Mouse (Mus musculus) heart, embryonic 14.5 days (tissue): Measurements from ENCODE around the gene Dhx34. TPM values are rescaled to one million over a fixed set of nuclear protein-coding genes. Genes with fewer than 3 reads are reported as not detected.
A peak's percentile ranks its signal among the peaks of the same experiment; 100 is the strongest.

Source experiments
- ATAC-seq: fragments of 200-750 bp; cut with Nextera tagmentation; 2 replicates; pipeline ENCODE4 v1.8.0; 2017; ENCODE audit warnings: low read depth, moderate TSS enrichment; ENCODE audit not compliant: insufficient number of reproducible peaks, insufficient read depth, low FRiP score
- H3K27ac ChIP-seq, 2 experiments: fragments of 200-500 bp in 1 of 2; fragments of 300-500 bp in 1 of 2; sonication (generic) in 1 of 2; replicated peaks in 1 of 2; 2 replicates each; pipeline ENCODE4 v1.5.1; 2012 to 2014; ENCODE audit warnings: low read depth in 2 of 2, low read length in 2 of 2, control low read depth in 1 of 2, mild to moderate bottlenecking in 1 of 2, mixed read lengths in 1 of 2; ENCODE audit not compliant: control insufficient read depth in 1 of 2, insufficient read depth in 1 of 2
- H3K27me3 ChIP-seq: fragments of 300-500 bp; sonication (generic); 2 replicates; pipeline ENCODE4 v1.6.1; 2014; ENCODE audit warnings: mild to moderate bottlenecking, low read length, control low read depth; ENCODE audit not compliant: control insufficient read depth, insufficient read depth
- H3K36me3 ChIP-seq: fragments of 300-500 bp; sonication (generic); 2 replicates; pipeline ENCODE4 v1.6.1; 2014; ENCODE audit warnings: mild to moderate bottlenecking, control low read depth, low read length, mixed read lengths; ENCODE audit not compliant: control insufficient read depth, insufficient read depth
- H3K4me1 ChIP-seq, 2 experiments: fragments of 200-500 bp in 1 of 2; fragments of 300-500 bp in 1 of 2; sonication (generic) in 1 of 2; 2 replicates each; pipeline ENCODE4 v1.6.1; 2012 to 2014; ENCODE audit warnings: low read length in 2 of 2, control low read depth in 1 of 2, mixed read lengths in 1 of 2; ENCODE audit not compliant: control insufficient read depth in 2 of 2, insufficient read depth in 2 of 2
- H3K4me2 ChIP-seq: fragments of 300-500 bp; sonication (generic); 2 replicates; pipeline ENCODE4 v1.6.1; 2014; ENCODE audit warnings: mild to moderate bottlenecking, low read length
- H3K4me3 ChIP-seq, 2 experiments: fragments of 200-500 bp in 1 of 2; fragments of 300-500 bp in 1 of 2; sonication (generic) in 1 of 2; 2 replicates each; pipeline ENCODE4 v1.5.1; 2012 to 2014; ENCODE audit warnings: low read length in 2 of 2, mild to moderate bottlenecking in 2 of 2, control low read depth in 1 of 2, low read depth in 1 of 2, moderate library complexity in 1 of 2; ENCODE audit not compliant: control insufficient read depth in 1 of 2, insufficient read depth in 1 of 2
- H3K9ac ChIP-seq: fragments of 300-500 bp; sonication (generic); 2 replicates; pipeline ENCODE4 v1.6.1; 2014; ENCODE audit warnings: mild to moderate bottlenecking, low read length
- H3K9me3 ChIP-seq: fragments of 300-500 bp; sonication (generic); 2 replicates; pipeline ENCODE4 v1.6.1; 2016; ENCODE audit warnings: low read length, control low read depth; ENCODE audit not compliant: control insufficient read depth
- WGBS: fragments of 180-500 bp; shearing (Covaris S2); extraction: QIAGEN DNeasy Blood & Tissue Kit; methylation state at CpG from one replicate; pipeline ENCODE4 v1.1.7; 2014; 5-methylcytosine and 5-hydroxymethylcytosine counted together
- polyA plus RNA-seq: library from polyadenylated mRNA; unstranded; fragments of >200 nt; fragmentation: Nextera tagmentation; extraction: Ambion mirVana; gene quantifications from 2 replicates; pipeline ENCODE4 v1.2.1, GENCODE M21; 2014

Dhx34 gene
- polyA plus RNA-seq, 1 experiment from 2014 or later: 7.8 TPM

DNA sequence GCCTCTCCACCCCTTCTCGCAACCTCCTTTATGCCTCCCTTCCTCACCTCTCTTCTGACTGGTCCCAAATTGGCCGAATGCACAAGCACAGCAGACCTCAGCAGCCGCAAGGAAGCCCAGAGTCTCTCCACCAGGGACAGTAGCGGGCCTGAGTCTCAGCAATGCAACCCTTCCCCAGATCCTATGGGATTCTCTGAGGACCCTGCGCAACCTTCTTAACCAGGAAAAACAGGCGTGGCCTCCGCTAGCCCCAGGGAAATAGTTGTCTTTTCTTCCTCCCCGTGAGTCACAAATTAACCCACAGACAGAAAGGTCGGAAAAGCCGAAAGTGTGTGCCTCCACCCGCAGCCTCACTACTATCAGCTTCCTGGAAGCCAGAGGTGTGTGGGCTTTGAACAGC, 19.9 kb upstream of the Dhx34 start:
- H3K9me3 ChIP-seq: no peaks in the 10 kb centered on the region
- H3K27me3 ChIP-seq: no peaks in the 10 kb centered on the region
- H3K4me2 ChIP-seq: no peak overlapping the region
- H3K27ac ChIP-seq: 0 out of 4 replicates have a peak overlapping the region, but pooled peaks of 1 of the 2 experiments have one; percentile 24
- no peak for ATAC-seq
- no peak overlapping the region for H3K9ac ChIP-seq
- no peaks in the 10 kb centered on the region for H3K36me3 ChIP-seq
- 45% methylated on average over 11 of the region's 11 CpGs for WGBS
- no peak overlapping the region for H3K4me3 ChIP-seq
- H3K4me1 ChIP-seq: no peaks in the 10 kb centered on the region

- Histone ChIP-seq H3K36me3 (no peaks in the 10 kb centered on the region), H3K4me3 (no peak overlapping the region), H3K9me3 (no peaks in the 10 kb centered on the region), H3K4me1 (no peaks in the 10 kb centered on the region), H3K27ac (no peak overlapping the region), H3K4me2 (no peak overlapping the region), H3K27me3 (no peaks in the 10 kb centered on the region), H3K9ac (no peak overlapping the region)
- 80% methylated on average over 1 of the region's 1 CpGs for WGBS
- no peak for ATAC-seq
Observed at GRCm38 (mm10) chr7:16240978-16241303, 19.1 kb upstream of the Dhx34 start.

GRCm38 (mm10) chr7:16240281-16240977, 18.6 kb upstream of the Dhx34 start:
- ATAC-seq: peak; percentile 51
- H3K4me2 ChIP-seq: peak overlapping the region; percentile 25; the same call in 1 of the 2 replicates
- WGBS: 52% methylated on average over 7 of the region's 7 CpGs

DNA sequence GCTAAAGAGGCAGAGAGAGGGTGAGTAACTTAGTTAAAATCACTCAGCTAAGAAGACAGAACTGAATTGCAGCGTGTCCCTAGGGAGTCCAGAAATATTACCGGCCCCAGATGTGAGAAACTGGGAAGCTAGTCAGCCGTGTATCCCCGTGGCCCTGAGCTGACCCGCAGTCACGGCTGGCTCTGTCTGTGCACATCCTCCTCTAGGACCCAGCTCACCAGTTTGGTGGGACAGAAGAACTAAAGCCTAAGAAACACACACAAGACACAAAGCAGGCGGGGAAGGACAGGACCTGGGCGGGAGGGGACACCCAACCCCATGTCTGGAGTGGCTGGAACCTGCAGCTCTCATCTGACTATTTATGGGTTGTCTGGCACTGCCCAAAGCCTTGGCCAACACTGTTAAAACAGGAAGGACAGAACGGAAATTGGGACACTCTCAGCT, 17.7 kb upstream of the Dhx34 start:
- Histone ChIP-seq H3K4me2 (peak overlapping the region; percentile 25), H3K4me3 (no peak overlapping the region), H3K9ac (no peak overlapping the region; the same call in 1 of the 2 replicates), H3K36me3 (no peaks in the 10 kb centered on the region), H3K27ac (peak overlapping the region; percentile 3 to 44; a peak in 1 of 4 replicates), H3K27me3 (no peaks in the 10 kb centered on the region), H3K9me3 (no peaks in the 10 kb centered on the region), H3K4me1 (no peaks in the 10 kb centered on the region)
- no peak for ATAC-seq
- 39% methylated on average over 9 of the region's 9 CpGs for WGBS

More at GRCm38 (mm10) chr7:16240281-16240977, 18.6 kb upstream of the Dhx34 start:
- Histone ChIP-seq H3K9ac (no peak overlapping the region), H3K27me3 (no peaks in the 10 kb centered on the region), H3K4me1 (no peaks in the 10 kb centered on the region), H3K36me3 (no peaks in the 10 kb centered on the region), H3K9me3 (no peaks in the 10 kb centered on the region), H3K4me3 (no peak overlapping the region), H3K27ac (peak overlapping the region in 1 of 2 experiments; percentile 44; a peak in 1 of 4 replicates)

- Histone ChIP-seq H3K4me3 (no peak overlapping the region), H3K9ac (no peak overlapping the region), H3K27ac (no peak overlapping the region; a peak in 1 of 4 replicates), H3K4me1 (peaks cover 0 to 2% of the 10 kb centered on the region in 2 experiments; a peak in 1 of 4 replicates), H3K27me3 (no peaks in the 10 kb centered on the region), H3K4me2 (no peak overlapping the region), H3K9me3 (peaks cover 7% of the 10 kb centered on the region; the same call in 1 of the 2 replicates), H3K36me3 (no peaks in the 10 kb centered on the region)
- WGBS: 31% methylated on average over 5 of the region's 5 CpGs
- no peak for ATAC-seq
Observed at GRCm38 (mm10) chr7:16229869-16230268, 8.0 kb upstream of the Dhx34 start.

DNA sequence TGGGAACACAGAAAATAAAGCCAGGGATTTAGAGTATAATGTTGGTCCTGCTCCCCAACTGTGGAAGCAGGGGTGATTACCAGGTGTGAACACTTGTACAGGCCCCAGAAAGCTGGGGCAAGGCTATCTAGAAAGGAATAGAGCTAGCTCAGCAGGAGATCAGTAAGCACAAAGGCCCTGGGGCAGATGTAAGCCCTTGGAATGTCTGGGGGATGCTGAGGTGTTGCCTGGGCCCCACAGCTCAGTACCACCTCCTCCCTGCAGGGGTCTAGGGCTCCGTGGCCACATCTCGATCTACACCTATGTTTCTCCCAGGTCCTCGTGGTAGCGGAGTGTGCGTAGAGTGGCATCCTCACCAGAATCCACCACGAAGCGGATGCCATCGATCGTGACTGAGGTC, 7.9 kb downstream of the Dhx34 start:
- H3K9me3 ChIP-seq: no peaks in the 10 kb centered on the region
- H3K4me2 ChIP-seq: no peak overlapping the region
- no peak for ATAC-seq
- WGBS: 89% methylated on average over 9 of the region's 9 CpGs
- H3K9ac ChIP-seq: no peak overlapping the region
- no peaks in the 10 kb centered on the region for H3K27me3 ChIP-seq
- H3K4me3 ChIP-seq: no peak overlapping the region
- peaks cover 97% of the 10 kb centered on the region for H3K36me3 ChIP-seq
- no peak overlapping the region for H3K27ac ChIP-seq
- no peaks in the 10 kb centered on the region for H3K4me1 ChIP-seq

DNA sequence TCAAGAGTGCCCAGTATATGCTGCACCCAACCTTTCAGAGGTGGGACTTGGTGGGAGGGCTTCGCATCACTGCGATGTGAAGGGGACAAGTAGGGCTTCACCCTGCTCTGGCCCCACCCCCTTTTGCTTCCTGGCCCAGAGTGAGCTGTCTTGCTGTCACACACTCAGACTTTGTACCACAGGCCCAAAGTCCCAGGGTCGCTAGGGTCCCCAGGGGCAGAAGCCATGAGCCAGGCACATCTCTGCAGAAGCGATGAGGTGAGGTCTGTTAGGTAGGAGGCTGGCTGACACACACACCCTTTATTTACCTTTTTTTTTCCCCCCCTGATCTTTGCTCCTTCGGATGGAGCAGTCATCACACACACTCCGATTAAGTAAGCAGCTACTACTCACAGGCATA, 8.6 kb downstream of the Dhx34 start:
- Histone ChIP-seq H3K4me1 (no peaks in the 10 kb centered on the region), H3K27ac (no peak overlapping the region), H3K4me3 (no peak overlapping the region), H3K9ac (no peak overlapping the region), H3K4me2 (no peak overlapping the region), H3K36me3 (peaks cover 95% of the 10 kb centered on the region), H3K9me3 (no peaks in the 10 kb centered on the region), H3K27me3 (no peaks in the 10 kb centered on the region)
- WGBS: 87% methylated on average over 6 of the region's 6 CpGs
- ATAC-seq: no peak
